Mouse (Mus musculus) liver, embryonic 11.5 days (tissue): ENCODE results near the gene Clba1. TPM values are rescaled to one million over a fixed set of nuclear protein-coding genes. Genes with fewer than 3 reads are reported as not detected.
"Not testable (repeated sequence)": the region's sequence is repeated elsewhere in the genome, so short reads cannot be mapped to it uniquely, and the experiment has no call there.

Source experiments
- ATAC-seq: fragments of 200-750 bp; cut with Nextera tagmentation; replicated peaks from 2 replicates; pipeline ENCODE4 v1.8.0; 2017; ENCODE audit warnings: moderate number of reproducible peaks, mild to moderate bottlenecking, moderate TSS enrichment, moderate library complexity; ENCODE audit not compliant: low FRiP score
- DNase-seq: peaks from one replicate; pipeline ENCODE4 v3.0.0-alpha.2; 2017; ENCODE audit warnings: low spot score
- H3K27ac ChIP-seq: fragments of 300-500 bp; sonication (generic); 2 replicates; pipeline ENCODE4 v1.5.1; 2014; ENCODE audit warnings: mild to moderate bottlenecking, low read depth, low read length, control low read depth
- H3K27me3 ChIP-seq: fragments of 300-500 bp; sonication (generic); replicated peaks from 2 replicates; pipeline ENCODE4 v1.6.1; 2014; ENCODE audit warnings: low read length, mixed read lengths; ENCODE audit not compliant: control insufficient read depth, insufficient read depth
- H3K36me3 ChIP-seq: fragments of 300-500 bp; sonication (generic); 2 replicates; pipeline ENCODE4 v1.6.1; 2014; ENCODE audit warnings: mild to moderate bottlenecking, low read length, moderate library complexity, mixed read lengths; ENCODE audit not compliant: control insufficient read depth, insufficient read depth
- H3K4me1 ChIP-seq: fragments of 300-500 bp; sonication (generic); replicated peaks from 2 replicates; pipeline ENCODE4 v1.6.1; 2014; ENCODE audit warnings: low read length, mixed read lengths; ENCODE audit not compliant: control insufficient read depth, insufficient read depth
- H3K4me2 ChIP-seq: fragments of 300-500 bp; sonication (generic); 2 replicates; pipeline ENCODE4 v1.6.1; 2014; ENCODE audit warnings: mild to moderate bottlenecking, control low read depth, moderate library complexity
- H3K4me3 ChIP-seq: fragments of 300-500 bp; sonication (generic); 2 replicates; pipeline ENCODE4 v1.5.1; 2014; ENCODE audit warnings: low read depth, low read length, control low read depth
- H3K9ac ChIP-seq: fragments of 300-500 bp; sonication (generic); 2 replicates; pipeline ENCODE4 v1.6.1; 2014; ENCODE audit warnings: low read depth, low read length, control low read depth
- H3K9me3 ChIP-seq: fragments of 300-500 bp; sonication (generic); 2 replicates; pipeline ENCODE4 v1.6.1; 2016; ENCODE audit warnings: low read length, inconsistent platforms, mixed read lengths; ENCODE audit not compliant: control insufficient read depth
- WGBS: fragments of 180-500 bp; shearing (Covaris S2); extraction: QIAGEN DNeasy Blood & Tissue Kit; methylation state at CpG from one replicate; pipeline ENCODE4 v1.1.7; 2014; 5-methylcytosine and 5-hydroxymethylcytosine counted together
- polyA plus RNA-seq: library from polyadenylated mRNA; unstranded; fragments of >200 nt; fragmentation: Nextera tagmentation; extraction: Ambion mirVana; gene quantifications from 2 replicates; pipeline ENCODE4 v1.2.1, GENCODE M21; 2014

Clba1 gene
- polyA plus RNA-seq, 1 experiment from 2014 or later = 2.2 TPM

GRCm38 (mm10) chr12:112841338-112841892 is 32.7 kb downstream of the Clba1 start:
- not testable (repeated sequence) for H3K4me1 ChIP-seq, H3K4me3 ChIP-seq, H3K27me3 ChIP-seq, ATAC-seq, H3K4me2 ChIP-seq, H3K36me3 ChIP-seq, H3K27ac ChIP-seq, H3K9ac ChIP-seq, H3K9me3 ChIP-seq, DNase-seq
- WGBS = 61% methylated on average over 4 of the region's 4 CpGs

GRCm38 (mm10) chr12:112842128-112842527 is 33.4 kb downstream of the Clba1 start:
- not testable (repeated sequence) for H3K4me2 ChIP-seq, ATAC-seq, H3K36me3 ChIP-seq, H3K9ac ChIP-seq, H3K4me3 ChIP-seq, H3K27ac ChIP-seq, H3K9me3 ChIP-seq, H3K27me3 ChIP-seq, DNase-seq, H3K4me1 ChIP-seq
- 83% methylated on average over 2 of the region's 2 CpGs for WGBS

GRCm38 (mm10) chr12:112843803-112844202 is 35.1 kb downstream of the Clba1 start:
- Histone ChIP-seq H3K36me3 (no peaks in the 10 kb centered on the region), H3K4me3 (no peak overlapping the region), H3K9me3 (no peaks in the 10 kb centered on the region; the same call in 1 of the 2 replicates), H3K27ac (no peak overlapping the region), H3K27me3 (no peaks in the 10 kb centered on the region), H3K4me1 (no peaks in the 10 kb centered on the region), H3K9ac (no peak overlapping the region), H3K4me2 (no peak overlapping the region)
- WGBS = 21% methylated on average over 3 of the region's 3 CpGs
- DNase-seq (peak; percentile 76), ATAC-seq (peak; percentile 70)

- no peaks in the 10 kb centered on the region for H3K36me3 ChIP-seq
- H3K9ac ChIP-seq = no peak overlapping the region
- no peaks in the 10 kb centered on the region for H3K4me1 ChIP-seq
- H3K27me3 ChIP-seq = 0 out of 2 replicates have a peak, but pooled peaks cover 2% of the 10 kb centered on the region
- no peak overlapping the region for H3K4me2 ChIP-seq
- H3K9me3 ChIP-seq = no peaks in the 10 kb centered on the region
- DNase-seq (no peak), ATAC-seq (no peak)
- H3K27ac ChIP-seq = no peak overlapping the region
- no peak overlapping the region for H3K4me3 ChIP-seq
- 90% methylated on average over 2 of the region's 2 CpGs for WGBS
Observed at GRCm38 (mm10) chr12:112847880-112848279, 39.1 kb downstream of the Clba1 start.

- ATAC-seq (no peak), DNase-seq (no peak)
- Histone ChIP-seq H3K27me3 (0 out of 2 replicates have a peak, but pooled peaks cover 2% of the 10 kb centered on the region), H3K9me3 (no peaks in the 10 kb centered on the region), H3K27ac (no peak overlapping the region), H3K4me3 (no peak overlapping the region), H3K36me3 (no peaks in the 10 kb centered on the region), H3K4me2 (no peak overlapping the region), H3K4me1 (no peaks in the 10 kb centered on the region), H3K9ac (no peak overlapping the region)
- 81% methylated on average over 11 of the region's 11 CpGs for WGBS
Observed at GRCm38 (mm10) chr12:112849235-112850022, 40.7 kb downstream of the Clba1 start.

- Histone ChIP-seq H3K9ac (no peak overlapping the region), H3K27ac (no peak overlapping the region), H3K4me3 (no peak overlapping the region), H3K9me3 (no peaks in the 10 kb centered on the region), H3K36me3 (no peaks in the 10 kb centered on the region), H3K4me2 (no peak overlapping the region), H3K27me3 (0 out of 2 replicates have a peak, but pooled peaks cover 2% of the 10 kb centered on the region), H3K4me1 (no peaks in the 10 kb centered on the region)
- DNase-seq (no peak), ATAC-seq (no peak)
- WGBS = 87% methylated on average over 9 of the region's 9 CpGs
Observed at GRCm38 (mm10) chr12:112850344-112850743, 41.6 kb downstream of the Clba1 start.

GRCm38 (mm10) chr12:112851116-112851515 is 42.4 kb downstream of the Clba1 start:
- no peak overlapping the region for H3K9ac ChIP-seq
- no peak overlapping the region for H3K4me3 ChIP-seq
- ATAC-seq (no peak), DNase-seq (no peak)
- H3K27ac ChIP-seq = no peak overlapping the region
- 30% methylated on average over 7 of the region's 8 CpGs for WGBS
- H3K27me3 ChIP-seq = 0 out of 2 replicates have a peak, but pooled peaks cover 2% of the 10 kb centered on the region
- no peak overlapping the region for H3K4me2 ChIP-seq
- no peaks in the 10 kb centered on the region for H3K36me3 ChIP-seq
- H3K4me1 ChIP-seq = no peaks in the 10 kb centered on the region
- H3K9me3 ChIP-seq = no peaks in the 10 kb centered on the region

GRCm38 (mm10) chr12:112853050-112853729 is 44.5 kb downstream of the Clba1 start:
- WGBS = 77% methylated on average over 11 of the region's 11 CpGs
- H3K27me3 ChIP-seq = 0 out of 2 replicates have a peak, but pooled peaks cover 2% of the 10 kb centered on the region
- H3K4me2 ChIP-seq = no peak overlapping the region
- no peaks in the 10 kb centered on the region for H3K9me3 ChIP-seq
- H3K36me3 ChIP-seq = no peaks in the 10 kb centered on the region
- no peaks in the 10 kb centered on the region for H3K4me1 ChIP-seq
- no peak overlapping the region for H3K27ac ChIP-seq
- ATAC-seq = no peak
- H3K9ac ChIP-seq = no peak overlapping the region
- no peak for DNase-seq
- no peak overlapping the region for H3K4me3 ChIP-seq
